Mouse (Mus musculus) heart, embryonic 16.5 days (tissue): ENCODE results near the gene Gm49393. TPM values are rescaled to one million over a fixed set of nuclear protein-coding genes. Genes with fewer than 3 reads are reported as not detected.
"Not testable (repeated sequence)": the region's sequence is repeated elsewhere in the genome, so short reads cannot be mapped to it uniquely, and the experiment has no call there.

Experiments
- ATAC-seq: fragments of 200-750 bp; cut with Nextera tagmentation; replicated peaks from 2 replicates; pipeline ENCODE4 v1.8.0; 2017; ENCODE audit warnings: moderate number of reproducible peaks; ENCODE audit not compliant: insufficient read depth, low FRiP score; ENCODE audit errors: extremely low read depth
- H3K27ac ChIP-seq: fragments of 300-500 bp; sonication (generic); 2 replicates; pipeline ENCODE4 v1.5.1; 2014; ENCODE audit warnings: mild to moderate bottlenecking, low read length, control low read depth, moderate library complexity
- H3K27me3 ChIP-seq: fragments of 300-500 bp; sonication (generic); 2 replicates; pipeline ENCODE4 v1.6.1; 2014; ENCODE audit warnings: low read length, mixed read lengths; ENCODE audit not compliant: control insufficient read depth, insufficient read depth
- H3K36me3 ChIP-seq: fragments of 300-500 bp; sonication (generic); 2 replicates; pipeline ENCODE4 v1.6.1; 2014; ENCODE audit not compliant: control insufficient read depth, insufficient read depth
- H3K4me1 ChIP-seq: fragments of 300-500 bp; sonication (generic); 2 replicates; pipeline ENCODE4 v1.6.1; 2014; ENCODE audit warnings: low read length, mixed read lengths; ENCODE audit not compliant: control insufficient read depth, insufficient read depth
- H3K4me2 ChIP-seq: fragments of 300-500 bp; sonication (generic); 2 replicates; pipeline ENCODE4 v1.6.1; 2014; ENCODE audit warnings: low read depth, mild to moderate bottlenecking, control low read depth, low read length
- H3K4me3 ChIP-seq: fragments of 300-500 bp; sonication (generic); 2 replicates; pipeline ENCODE4 v1.5.1; 2014; ENCODE audit warnings: mild to moderate bottlenecking, control low read depth, low read length
- H3K9ac ChIP-seq: fragments of 300-500 bp; sonication (generic); 2 replicates; pipeline ENCODE4 v1.6.1; 2014; ENCODE audit warnings: low read length, control low read depth
- H3K9me3 ChIP-seq: fragments of 300-500 bp; sonication (generic); replicated peaks from 2 replicates; pipeline ENCODE4 v1.6.1; 2016; ENCODE audit warnings: low read length; ENCODE audit not compliant: control insufficient read depth
- WGBS: fragments of 180-500 bp; shearing (Covaris S2); extraction: QIAGEN DNeasy Blood & Tissue Kit; methylation state at CpG from one replicate; pipeline ENCODE4 v1.1.7; 2014; 5-methylcytosine and 5-hydroxymethylcytosine counted together
- polyA plus RNA-seq: library from polyadenylated mRNA; unstranded; fragments of >200 nt; fragmentation: Nextera tagmentation; extraction: Ambion mirVana; gene quantifications from 2 replicates; pipeline ENCODE4 v1.2.1, GENCODE M21; 2015

Gm49393 gene
- polyA plus RNA-seq = not detected in 2 replicates

GRCm38 (mm10) chr13:60935490-60935889, at the start of gene Gm49393:
TSS of gene Gm49393 (minus strand) at chr13:60935590.
- H3K4me2 ChIP-seq, H3K9me3 ChIP-seq, H3K27me3 ChIP-seq, H3K4me3 ChIP-seq, H3K9ac ChIP-seq, H3K4me1 ChIP-seq, H3K27ac ChIP-seq, H3K36me3 ChIP-seq, ATAC-seq: not testable (repeated sequence)
- 58% methylated on average over 2 of the region's 2 CpGs for WGBS

- H3K4me2 ChIP-seq, H3K27me3 ChIP-seq, H3K27ac ChIP-seq, H3K9me3 ChIP-seq, H3K4me1 ChIP-seq, ATAC-seq, H3K4me3 ChIP-seq, H3K36me3 ChIP-seq, H3K9ac ChIP-seq: not testable (repeated sequence)
- WGBS = 74% methylated on average over 4 of the region's 4 CpGs
Observed at GRCm38 (mm10) chr13:60972319-60972718, 36.9 kb upstream of the Gm49393 start.

GRCm38 (mm10) chr13:60963985-60964384, 28.6 kb upstream of the Gm49393 start:
- H3K27me3 ChIP-seq, H3K9ac ChIP-seq, H3K27ac ChIP-seq, ATAC-seq, H3K36me3 ChIP-seq, H3K4me2 ChIP-seq, H3K4me3 ChIP-seq, H3K4me1 ChIP-seq, H3K9me3 ChIP-seq: not testable (repeated sequence)
- WGBS = 39% methylated on average over 5 of the region's 5 CpGs

GRCm38 (mm10) chr13:60961706-60962105, 26.3 kb upstream of the Gm49393 start:
- Histone ChIP-seq H3K36me3 (no peaks in the 10 kb centered on the region), H3K4me2 (no peak overlapping the region), H3K27ac (no peak overlapping the region), H3K4me3 (no peak overlapping the region), H3K9me3 (no peaks in the 10 kb centered on the region), H3K9ac (no peak overlapping the region), H3K4me1 (no peaks in the 10 kb centered on the region), H3K27me3 (no peaks in the 10 kb centered on the region)
- 54% methylated on average over 5 of the region's 5 CpGs for WGBS
- no peak for ATAC-seq

- not testable (repeated sequence) for H3K27ac ChIP-seq, H3K9me3 ChIP-seq, H3K4me2 ChIP-seq, H3K27me3 ChIP-seq, H3K36me3 ChIP-seq, H3K9ac ChIP-seq, H3K4me3 ChIP-seq, ATAC-seq, H3K4me1 ChIP-seq
- 71% methylated on average over 3 of the region's 3 CpGs for WGBS
Observed at GRCm38 (mm10) chr13:60941884-60942283, 6.5 kb upstream of the Gm49393 start, which contains the start of gene Tpbpa. TSS of gene Tpbpa (minus strand) at chr13:60941984.

GRCm38 (mm10) chr13:60936500-60936901, 1.1 kb upstream of the Gm49393 start, which contains the start of the genes Gm49391 and Ctla2a:
TSS of gene Gm49391 (minus strand) at chr13:60936571.
TSS of gene Ctla2a (minus strand) at chr13:60936625.
- Histone ChIP-seq H3K4me2 (no peak within 1 kb of the TSS), H3K4me1 (no peaks in the 10 kb centered on the region), H3K4me3 (no peak within 1 kb of the TSS), H3K36me3 (no peaks in the 10 kb centered on the region), H3K9ac (no peak within 1 kb of the TSS), H3K27me3 (no peaks in the 10 kb centered on the region), H3K27ac (peak within 1 kb of the TSS; percentile 69), H3K9me3 (no peaks in the 10 kb centered on the region)
- peak; percentile 96 for ATAC-seq
- WGBS = 31% methylated on average over 5 of the region's 5 CpGs

- not testable (repeated sequence) for H3K36me3 ChIP-seq, ATAC-seq, H3K4me2 ChIP-seq, H3K9ac ChIP-seq, H3K4me3 ChIP-seq, H3K4me1 ChIP-seq, H3K27me3 ChIP-seq, H3K9me3 ChIP-seq, H3K27ac ChIP-seq
- 72% methylated on average over 2 of the region's 2 CpGs for WGBS
Observed at GRCm38 (mm10) chr13:60904780-60905179, 30.6 kb downstream of the Gm49393 start, which contains the start of gene Tpbpb. TSS of gene Tpbpb (minus strand) at chr13:60904880.

GRCm38 (mm10) chr13:60897328-60897727, 38.1 kb downstream of the Gm49393 start, which contains the start of gene Ctla2b:
TSS of gene Ctla2b (minus strand) at chr13:60897447.
- peak within 1 kb of the TSS; percentile 68 for H3K27ac ChIP-seq
- peak; percentile 95 for ATAC-seq

GRCm38 (mm10) chr13:60896794-60897193, 38.6 kb downstream of the Gm49393 start, which contains the start of gene Gm49392:
TSS of gene Gm49392 (minus strand) at chr13:60896894.
- not testable (repeated sequence) for H3K4me3 ChIP-seq, H3K9me3 ChIP-seq, H3K4me1 ChIP-seq, H3K36me3 ChIP-seq, H3K9ac ChIP-seq, ATAC-seq, H3K4me2 ChIP-seq, H3K27me3 ChIP-seq
- WGBS = 90% methylated on average over 7 of the region's 8 CpGs
- peak within 1 kb of the TSS; percentile 68 for H3K27ac ChIP-seq

More at GRCm38 (mm10) chr13:60897328-60897727, 38.1 kb downstream of the Gm49393 start, which contains the start of gene Ctla2b:
- Histone ChIP-seq H3K9ac (no peak within 1 kb of the TSS), H3K4me1 (no peaks in the 10 kb centered on the region), H3K9me3 (no peaks in the 10 kb centered on the region), H3K36me3 (no peaks in the 10 kb centered on the region), H3K4me3 (no peak within 1 kb of the TSS), H3K27me3 (no peaks in the 10 kb centered on the region), H3K4me2 (no peak within 1 kb of the TSS)
- WGBS = 44% methylated on average over 3 of the region's 3 CpGs
